Mouse (Mus musculus): ENCODE results near the gene Cry2.
"Not testable (repeated sequence)": the region's sequence is repeated elsewhere in the genome, so short reads cannot be mapped to it uniquely, and the experiment has no call there.

Gene Cry2

DNA sequence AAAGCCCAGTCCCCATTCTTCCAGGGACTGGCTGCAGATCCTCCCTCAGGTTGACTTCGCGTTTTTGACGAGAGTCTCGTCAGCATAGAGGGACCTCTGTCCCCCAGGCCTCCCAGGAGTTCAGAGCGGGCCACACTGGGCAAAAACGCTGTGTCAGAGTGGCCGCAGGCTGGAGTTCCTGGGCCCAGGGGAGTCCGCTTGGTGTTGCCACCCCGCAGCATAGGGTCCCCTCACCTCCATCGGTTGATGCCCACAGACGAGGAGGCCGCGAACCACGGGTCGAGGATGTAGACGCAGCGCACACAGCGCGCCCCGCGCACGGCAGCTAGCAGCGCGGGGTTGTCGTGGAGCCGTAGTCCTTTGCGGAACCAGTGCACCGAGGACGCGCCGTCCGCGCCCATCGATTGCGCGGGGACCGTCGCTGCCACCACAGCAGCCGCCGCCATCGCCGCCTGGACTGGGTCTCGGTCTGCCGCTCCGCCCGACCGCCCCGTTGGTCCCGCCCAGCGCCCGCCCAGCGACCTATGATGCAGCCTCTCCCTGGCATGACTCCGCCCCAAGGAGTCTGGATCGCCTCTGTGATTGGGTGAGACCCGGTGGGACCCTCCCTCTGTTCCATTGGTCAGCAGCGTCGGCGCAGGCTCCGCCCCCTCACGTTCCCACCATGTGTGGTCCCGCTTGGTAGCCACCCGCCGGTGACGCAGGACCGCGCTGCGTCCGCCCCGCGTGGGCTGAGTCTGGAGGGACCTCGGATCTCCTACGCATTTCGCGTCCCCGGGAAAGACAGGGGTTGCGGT is at the start of gene Cry2:
Gene Cry2, minus strand, starts transcription at position 466 of the 797 bp plus-strand sequence.
- peak; percentile 100 for DNase-seq

DNA sequence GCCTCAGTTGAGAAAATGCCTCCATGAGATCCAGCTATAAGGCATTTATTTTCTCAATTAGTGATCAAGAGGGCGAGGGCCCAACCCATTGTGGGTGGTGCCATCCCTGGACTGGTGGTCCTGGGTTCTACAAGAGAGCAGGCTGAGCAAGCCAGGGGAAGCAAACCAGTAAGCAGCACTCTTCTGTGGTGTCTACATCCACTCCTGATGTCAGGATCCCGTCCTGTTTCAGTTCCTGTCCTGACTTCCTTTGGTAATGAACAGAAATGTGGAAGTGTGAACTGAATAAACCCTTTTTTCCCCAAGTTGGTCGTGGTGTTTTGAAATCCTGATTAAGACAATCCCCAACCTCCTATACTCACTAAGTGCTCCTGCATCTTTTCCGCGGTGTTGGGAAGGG is 49.7 kb upstream of the Cry2 start:
- no peak for DNase-seq

DNA sequence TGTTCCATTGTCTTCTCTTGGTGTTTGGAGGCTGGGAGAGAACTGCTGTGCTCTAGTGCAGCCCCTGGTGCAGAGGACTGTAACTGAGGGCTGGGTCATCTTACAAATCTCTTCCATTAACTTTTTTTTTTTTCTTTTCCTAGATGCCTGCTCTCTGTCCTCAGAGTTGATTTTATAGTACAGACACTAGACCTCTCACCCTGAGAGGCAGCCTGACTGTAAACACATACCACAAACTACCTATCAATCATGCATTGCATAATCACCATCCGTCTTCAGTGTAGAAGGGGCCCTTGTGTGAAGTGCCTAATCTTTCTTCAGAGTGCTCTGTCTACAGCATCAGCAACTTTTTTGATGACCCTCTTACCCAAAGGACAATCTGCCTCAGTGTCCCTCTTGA is 48.7 kb upstream of the Cry2 start:
- DNase-seq: no peak

DNA sequence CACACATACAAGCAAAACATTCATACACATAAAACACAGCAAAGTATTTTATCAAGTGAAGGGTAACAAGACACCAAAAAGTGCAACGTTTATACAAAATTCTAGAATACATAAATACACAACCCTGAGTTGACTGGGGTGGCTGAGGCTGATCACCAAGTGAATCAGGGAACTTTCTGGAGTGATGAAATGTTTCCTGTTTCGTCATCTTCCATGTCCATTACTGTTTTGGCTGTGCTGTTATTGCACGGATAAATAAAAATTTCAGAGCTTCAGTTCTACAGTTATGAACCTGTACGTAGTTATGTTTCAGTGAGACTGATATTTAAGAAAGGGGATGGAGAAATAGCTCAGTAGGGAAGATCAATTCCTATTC is 44.5 kb upstream of the Cry2 start:
- no peak for DNase-seq

DNA sequence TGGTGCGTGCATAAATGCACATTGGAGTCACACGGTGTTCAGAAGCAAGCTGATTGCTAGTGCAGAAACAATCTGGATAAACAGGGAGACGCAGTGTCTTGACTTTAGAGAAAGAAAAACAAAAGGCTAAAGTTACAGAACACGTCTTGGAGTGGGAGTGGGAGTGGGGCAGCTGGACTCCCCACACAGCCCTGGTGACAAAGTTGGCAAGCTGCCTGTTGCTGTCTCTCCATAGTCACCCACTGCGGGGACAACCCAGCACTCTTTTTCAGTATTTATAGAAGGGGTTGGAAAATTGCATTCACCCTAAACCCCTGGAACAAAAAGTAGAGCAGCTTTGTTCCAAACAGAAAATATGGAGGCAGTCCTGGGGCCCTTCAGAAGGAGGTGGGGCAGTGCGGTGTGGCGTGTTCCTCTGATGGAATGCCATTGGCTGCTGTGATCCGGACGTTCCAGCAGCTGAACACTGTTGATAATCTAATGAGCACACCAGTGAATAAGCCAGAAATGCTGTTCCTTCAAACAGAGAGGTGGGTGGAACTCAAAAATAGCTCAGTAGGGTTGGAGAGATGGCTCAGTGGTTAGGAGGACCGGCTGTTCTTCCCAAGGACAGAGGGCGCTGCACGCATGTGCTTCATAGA is 43.9 kb upstream of the Cry2 start:
- DNase-seq: no peak

DNA sequence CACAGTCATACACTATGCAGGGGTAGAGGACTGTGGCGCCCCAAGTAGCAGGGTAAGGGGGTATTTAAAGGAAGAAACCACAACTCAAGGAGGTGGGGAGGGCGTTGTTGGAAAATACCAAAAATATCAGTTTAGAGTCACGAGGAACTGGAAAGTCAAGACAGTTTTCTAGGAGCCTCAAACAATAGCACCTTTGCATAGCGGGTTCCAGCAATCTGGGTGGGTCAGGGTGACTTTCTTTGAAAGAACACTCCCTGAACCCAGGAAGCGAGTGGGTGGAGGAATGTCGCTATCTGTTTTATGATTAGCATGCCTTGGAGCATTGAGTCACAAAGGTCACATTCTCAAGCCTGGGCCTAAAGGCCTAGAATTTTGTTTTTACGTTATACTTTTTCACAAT is 42.7 kb upstream of the Cry2 start:
- DNase-seq: not testable (repeated sequence)

DNA sequence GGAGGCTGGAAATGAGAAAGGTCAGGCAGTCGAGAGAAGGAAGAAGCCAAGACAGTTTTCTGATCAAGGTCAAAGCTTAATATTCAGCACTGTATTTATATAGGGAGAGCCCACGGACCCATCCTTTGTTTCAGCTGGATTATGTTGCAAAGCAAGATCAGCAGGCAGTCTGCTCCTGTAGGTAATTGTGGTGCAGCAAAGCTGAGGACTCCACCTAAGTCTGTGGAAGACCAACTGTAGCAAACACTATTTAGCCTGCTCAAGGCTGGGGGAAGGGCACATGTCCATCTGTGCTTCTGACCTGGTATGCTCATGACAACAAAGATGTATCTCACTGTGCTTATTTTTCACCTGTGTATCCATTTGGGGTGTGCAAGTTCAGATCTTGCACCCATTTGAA is 41.9 kb upstream of the Cry2 start:
- no peak for DNase-seq

DNA sequence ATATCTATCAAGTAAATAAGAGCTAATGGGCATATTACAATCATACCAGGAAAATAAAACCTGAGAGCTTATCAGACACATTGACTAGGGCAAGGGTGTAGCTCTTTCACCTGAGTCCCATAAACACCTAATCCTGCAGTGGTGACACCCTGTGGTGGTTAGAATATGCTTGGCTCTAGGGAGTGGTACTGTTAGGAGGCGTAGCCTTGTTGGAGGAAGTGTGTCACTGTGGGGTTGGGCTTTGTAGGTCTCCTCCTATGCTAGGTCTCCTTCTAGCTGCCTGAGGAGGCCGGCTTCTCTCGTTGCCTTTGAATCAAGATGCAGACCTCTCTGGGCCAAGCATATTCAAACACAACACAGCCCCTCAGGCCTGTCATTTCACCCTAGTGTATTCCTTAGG is 41.1 kb upstream of the Cry2 start:
- no peak for DNase-seq

DNA sequence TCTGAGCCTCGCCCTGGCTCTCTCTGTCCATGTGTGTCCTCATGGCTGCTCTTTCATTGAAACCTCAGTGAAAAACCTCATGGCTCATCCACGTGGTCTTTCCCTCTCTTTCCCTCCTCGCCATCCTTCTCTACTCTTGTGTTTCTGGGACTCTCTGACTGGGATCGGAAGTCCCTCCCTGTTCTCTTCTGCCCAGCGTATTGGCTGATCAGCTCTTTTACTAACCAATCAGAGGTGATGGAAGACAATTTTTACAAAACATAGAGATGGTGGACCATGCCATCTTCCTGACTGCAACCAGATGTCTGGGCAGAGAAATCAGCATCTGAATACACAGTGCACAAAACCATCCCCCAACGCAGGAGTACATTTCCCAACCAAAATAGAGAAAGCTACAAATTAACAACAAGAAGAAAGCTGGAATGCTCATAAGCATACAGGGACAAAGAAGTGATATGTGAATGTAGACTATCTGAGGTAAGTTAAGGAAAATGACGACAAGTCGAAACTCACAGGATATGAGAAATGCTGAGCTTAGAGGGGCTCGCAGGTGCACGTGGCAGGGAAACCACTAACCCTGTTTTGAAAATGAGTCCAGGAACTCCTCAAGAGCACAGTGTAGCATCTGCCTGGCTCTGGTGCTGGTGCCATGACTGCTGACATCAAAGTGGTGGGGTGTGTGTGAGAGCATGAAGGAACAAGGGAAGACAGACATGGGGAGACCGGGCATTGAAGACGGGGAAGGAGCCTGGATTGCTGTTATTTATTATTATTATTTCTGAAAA is 38.2 kb upstream of the Cry2 start:
- no peak for DNase-seq

DNA sequence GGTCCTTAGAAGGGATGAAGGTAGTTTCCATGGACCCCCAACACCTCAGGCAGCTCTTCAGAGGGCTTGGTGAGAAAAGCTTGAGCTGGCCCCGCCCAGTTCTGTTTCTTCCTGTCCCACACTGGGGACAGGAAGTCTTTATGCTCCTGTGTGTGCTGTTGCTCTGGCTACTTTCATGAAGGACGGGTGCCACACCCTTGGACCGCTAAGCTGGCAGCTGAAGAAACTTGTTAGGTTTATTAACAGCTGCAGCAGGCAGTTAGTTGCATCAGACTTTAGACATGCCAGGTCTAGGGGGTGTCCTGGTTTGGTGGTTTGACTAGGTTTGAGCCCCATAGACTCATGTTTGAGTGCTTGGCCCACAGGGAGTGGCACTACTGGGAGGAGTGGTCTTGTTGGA is 30.8 kb upstream of the Cry2 start:
- DNase-seq: no peak

DNA sequence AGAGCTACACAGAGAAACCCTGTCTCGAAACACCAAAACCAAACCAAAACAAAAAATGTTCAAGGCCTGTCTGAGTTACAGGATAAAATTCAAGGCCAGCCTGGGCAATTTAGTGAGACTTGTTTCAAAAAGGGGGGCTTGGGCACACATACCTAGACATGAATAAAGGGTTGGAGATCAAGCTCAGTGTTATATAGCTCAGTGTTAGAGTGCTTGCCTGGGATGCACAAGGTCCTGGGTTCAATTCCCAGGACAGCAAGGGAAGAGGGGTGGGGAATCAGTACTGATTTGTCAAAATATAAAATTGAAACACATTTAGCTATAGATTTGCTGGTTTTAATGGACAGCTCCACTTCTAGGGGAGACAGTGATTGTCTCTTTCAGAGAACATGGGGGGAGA is 27.4 kb upstream of the Cry2 start:
- no peak for DNase-seq

DNA sequence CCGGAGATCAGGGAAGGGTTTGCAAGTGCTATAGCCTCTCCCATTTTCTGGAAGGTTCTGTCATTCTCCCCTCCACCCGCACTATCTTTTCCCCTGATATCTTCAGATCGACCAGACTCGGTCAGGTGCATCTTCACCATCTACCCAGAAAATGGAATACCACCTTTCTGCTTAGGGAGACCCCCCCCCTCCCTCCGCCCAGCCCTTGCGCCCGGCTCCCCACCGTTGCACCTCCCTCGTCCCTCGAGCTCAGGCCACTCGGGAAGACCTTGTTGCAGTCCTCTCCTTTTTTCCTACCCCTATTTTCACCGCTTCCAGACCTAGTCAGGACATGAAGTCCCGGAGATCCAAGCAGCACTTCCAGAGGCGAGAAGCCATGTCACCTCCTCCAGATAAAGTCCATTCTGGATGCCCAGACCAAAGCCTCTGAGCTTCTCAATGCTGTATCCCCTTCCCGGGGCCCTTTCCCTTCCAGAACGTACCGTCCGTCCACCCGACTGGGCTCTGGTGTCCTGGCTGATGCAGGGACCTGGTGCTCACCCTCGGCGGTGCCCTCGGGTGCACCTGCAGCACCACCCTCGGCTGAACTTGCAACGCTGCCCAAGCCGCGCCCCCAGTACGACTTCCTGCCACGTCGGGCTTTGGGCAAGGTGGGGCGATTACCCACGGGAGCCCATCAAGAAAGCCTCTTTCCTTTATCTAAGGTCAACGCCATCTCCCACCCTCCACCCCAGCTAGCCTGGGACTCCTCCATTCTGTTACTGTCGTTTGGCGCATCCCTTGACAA is 26.3 kb upstream of the Cry2 start, which contains the start of gene Slc35c1:
Gene Slc35c1, minus strand, starts transcription at position 618 of the 787 bp plus-strand sequence.
- peak; percentile 63 for DNase-seq

DNA sequence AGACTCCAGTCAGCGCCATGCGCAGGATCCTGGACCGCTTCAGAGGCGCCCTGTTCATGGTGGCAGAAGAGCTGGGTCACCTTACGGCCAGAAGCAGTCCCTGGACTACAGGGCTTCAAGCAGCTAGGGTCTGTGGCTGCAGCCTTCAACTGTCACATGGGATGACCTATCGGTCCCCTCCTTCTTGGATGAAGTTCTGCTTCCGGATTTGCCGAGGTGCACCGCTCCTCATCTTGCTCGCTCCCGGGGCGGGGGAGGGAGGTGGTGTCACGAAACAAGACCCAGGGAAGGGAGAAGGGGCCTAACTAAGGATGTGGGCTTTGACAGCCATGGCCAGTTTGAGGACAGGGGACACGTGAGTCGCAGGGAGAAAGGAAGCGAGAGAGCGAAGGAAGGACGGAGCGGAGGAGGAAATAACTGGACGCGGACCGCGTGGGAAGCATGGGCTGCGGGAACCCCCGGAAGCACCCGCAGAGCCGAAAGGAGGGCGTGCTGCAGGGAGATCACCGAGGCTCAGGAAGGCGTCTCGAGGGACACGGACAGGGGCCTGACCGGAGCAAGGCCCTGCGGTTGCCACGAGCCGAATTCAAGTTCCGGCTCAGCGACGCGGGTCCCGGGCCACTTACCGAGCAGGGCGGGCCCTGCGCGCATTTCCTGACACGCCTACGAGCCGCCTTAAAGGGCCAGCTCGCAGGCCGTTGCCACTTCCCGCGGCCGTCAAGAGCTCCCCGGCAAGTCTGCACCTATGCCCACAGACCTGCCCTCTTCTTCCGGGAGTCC is 25.5 kb upstream of the Cry2 start:
- DNase-seq: peak; percentile 85

DNA sequence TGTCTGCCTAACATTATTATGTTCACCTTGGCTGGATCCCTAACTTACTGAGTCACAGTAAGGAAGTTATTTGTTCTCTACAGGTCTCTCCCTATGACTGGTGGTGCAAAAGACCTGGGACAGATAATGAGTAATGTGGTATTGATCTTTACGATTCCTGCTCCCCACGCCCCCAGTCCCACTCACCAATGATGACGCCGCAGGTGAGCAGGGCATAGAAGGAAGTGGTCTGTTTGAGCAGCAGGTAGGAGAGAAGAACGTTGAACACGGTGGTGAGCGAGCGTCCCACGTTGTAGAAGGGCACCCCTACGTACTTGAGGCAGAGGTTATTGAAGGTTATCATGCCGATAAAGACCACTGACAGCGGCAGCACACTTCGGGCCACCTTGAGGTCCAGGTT is 24.6 kb upstream of the Cry2 start:
- no peak for DNase-seq

DNA sequence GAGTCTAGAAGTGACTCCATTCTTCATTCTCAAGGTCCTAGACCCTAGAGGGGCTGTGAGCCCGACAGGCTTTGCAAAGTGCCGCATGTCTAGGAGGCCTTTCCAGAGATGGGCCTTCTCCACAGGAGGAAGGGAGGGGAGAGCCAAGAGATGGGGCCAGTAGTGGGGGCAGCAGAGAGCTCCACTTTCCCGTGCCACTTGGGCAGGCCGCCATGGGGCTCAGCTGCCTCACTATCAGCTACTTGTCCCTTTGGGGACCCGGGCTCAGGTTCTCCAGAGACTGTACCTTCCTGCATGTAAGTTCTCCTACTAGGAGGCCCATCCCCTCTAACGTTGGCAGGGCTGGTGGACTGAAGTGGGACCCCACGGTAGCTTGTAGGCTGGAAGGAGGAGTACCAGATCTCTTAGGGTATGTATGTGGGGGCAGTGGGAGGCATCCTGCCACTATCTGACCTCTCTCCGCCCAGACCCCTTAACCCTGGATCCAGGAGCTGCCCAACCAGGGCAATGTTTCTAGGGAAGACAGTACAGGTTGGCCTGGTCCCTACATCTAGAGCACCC is 23.2 kb upstream of the Cry2 start:
- DNase-seq: peak; percentile 50

DNA sequence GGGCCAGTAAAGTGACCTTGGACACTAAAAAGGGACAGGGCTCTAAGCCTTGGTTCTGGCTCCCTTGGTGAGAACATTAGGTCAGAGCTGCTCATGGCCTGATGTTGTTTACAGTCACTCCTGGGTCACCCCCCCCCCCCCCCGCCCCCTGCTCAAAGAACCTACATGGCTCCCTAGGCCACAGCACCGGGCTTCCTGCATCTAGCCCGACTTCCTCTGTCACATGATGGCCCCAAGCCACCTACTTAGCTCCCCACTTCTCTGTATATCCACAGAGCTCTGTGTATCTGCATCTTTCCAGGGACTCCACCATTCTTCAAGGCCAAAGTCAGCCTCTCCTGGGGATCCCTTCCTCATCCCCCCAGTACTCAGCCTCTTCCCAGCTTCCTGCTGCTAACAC is 21.9 kb upstream of the Cry2 start:
- no peak for DNase-seq

DNA sequence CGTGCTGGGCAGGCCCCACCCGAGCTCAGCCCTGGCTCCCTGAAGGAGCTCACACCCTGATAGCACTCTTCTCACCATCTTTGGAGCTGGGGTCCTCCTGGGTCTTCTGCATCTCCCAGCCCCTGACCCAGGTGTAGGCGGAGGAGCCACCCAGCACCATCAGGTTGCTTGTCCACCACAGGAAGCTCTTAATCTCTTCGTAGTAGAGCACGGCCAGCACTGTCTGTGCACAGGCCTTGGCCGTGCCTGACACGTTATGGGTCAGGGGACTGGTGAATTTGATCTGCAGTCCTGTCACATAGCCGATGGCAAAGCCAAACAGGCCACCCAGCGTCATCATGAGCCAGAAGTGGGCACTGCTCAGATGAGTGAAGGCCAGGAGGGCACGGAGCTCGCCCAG is 20.3 kb upstream of the Cry2 start:
- DNase-seq: no peak

DNA sequence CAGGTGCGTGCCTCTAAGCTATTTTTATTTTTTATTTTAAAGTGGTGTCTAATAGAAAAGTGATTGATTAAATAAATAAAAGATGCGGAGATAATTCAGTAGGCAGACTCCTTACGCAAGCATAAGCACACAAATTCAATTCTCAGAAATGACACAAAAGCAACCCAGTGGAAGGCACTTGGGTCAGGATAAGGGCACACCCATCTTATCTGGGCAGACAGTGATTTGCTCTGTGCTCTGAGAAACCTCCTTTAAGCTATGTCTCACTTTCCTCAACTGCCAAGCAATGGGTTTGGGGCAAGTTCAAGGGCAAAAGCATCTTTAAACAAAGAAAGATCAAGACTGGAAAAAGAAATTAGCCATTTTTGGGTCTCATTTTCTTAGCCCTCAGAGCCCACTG is 17.3 kb upstream of the Cry2 start:
- DNase-seq: no peak

DNA sequence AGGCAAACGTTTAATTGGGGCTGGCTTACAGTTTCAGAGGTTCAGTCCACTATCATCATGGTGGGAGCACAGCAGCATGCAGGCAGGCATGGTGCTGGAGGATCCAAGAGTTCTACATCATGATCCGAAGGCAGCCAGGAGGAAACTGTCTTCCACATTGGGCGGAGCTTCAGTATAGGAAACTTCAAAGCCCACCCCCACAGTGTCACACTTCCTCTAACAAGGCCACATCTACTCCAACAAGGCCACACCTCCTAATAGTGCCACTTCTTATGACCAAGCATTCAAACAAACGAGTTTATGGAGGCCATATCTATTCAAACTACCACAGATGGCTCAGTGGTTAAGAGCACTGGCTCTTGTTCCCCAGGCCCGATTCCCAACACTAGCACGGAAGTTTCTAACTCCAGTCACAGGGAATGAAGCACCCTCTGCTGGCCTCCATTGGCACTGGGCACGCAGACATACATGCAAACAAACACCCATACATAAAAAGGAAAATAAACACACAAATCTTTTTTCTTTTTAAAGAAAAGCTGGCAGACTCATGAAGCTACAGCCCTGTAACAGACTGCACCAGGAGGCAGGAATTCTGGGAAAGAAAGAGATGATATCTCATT is 13.4 kb upstream of the Cry2 start:
- no peak for DNase-seq

DNA sequence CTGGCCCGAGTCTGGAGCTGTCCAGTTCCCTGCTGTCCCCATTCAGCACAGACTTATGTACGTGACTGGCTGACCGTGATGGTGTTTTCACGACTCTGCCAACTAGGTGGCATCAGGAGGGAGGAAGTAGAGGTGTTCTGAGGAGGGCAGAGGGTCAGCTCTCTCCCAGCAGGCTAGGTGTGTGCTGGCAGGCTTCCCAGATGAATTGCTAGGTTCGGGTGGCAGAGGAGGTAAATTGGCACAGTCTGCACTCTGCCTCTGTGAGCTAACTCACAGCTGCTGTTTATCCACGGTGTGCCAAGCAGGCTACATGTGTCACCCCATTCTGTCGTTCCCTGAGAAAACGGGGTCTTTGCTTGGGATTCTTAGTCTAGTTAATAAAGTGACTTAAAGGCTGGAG is 12.8 kb upstream of the Cry2 start:
- peak; percentile 41 for DNase-seq

DNA sequence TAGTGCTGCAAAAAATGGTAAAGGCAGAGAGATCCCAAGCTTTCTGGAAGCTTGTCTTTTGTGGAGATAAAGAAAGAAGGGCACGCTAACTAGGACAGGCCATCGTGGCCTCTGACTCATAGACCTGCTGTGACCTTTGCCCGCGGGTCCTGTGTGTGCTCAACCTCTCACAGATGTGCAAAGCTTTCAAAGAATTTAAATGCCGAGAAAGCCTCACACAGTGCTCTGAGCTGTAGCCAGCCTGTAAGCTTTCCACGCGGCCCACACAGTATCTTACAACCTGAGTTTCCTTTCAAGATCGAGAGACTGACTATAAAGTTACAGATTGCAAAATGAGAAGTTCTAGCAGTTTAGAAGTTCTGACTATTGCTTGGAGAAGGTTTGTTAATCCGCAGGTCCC is 12.0 kb upstream of the Cry2 start:
- no peak for DNase-seq
